Mouse (Mus musculus) small intestine, adult 2 months (tissue): ENCODE results near the gene Extl1. TPM values are rescaled to one million over a fixed set of nuclear protein-coding genes. Genes with fewer than 3 reads are reported as not detected.

ENCODE experiments used
- H3K27ac ChIP-seq: fragments of 200-500 bp; 2 replicates; pipeline ENCODE4 v1.5.1; 2012; ENCODE audit warnings: low read depth, low read length, control low read depth, inconsistent platforms; ENCODE audit not compliant: insufficient read depth
- H3K27me3 ChIP-seq: fragments of 200-500 bp; 2 replicates; pipeline ENCODE4 v1.6.1; 2012; ENCODE audit warnings: mild to moderate bottlenecking, moderate library complexity, low read length, inconsistent platforms; ENCODE audit not compliant: control insufficient read depth, insufficient read depth
- H3K36me3 ChIP-seq: fragments of 200-500 bp; 2 replicates; pipeline ENCODE4 v1.6.1; 2012; ENCODE audit warnings: mild to moderate bottlenecking, low read length, control low read depth, inconsistent platforms; ENCODE audit not compliant: control insufficient read depth, insufficient read depth
- H3K4me1 ChIP-seq: fragments of 200-500 bp; 2 replicates; pipeline ENCODE4 v1.6.1; 2012; ENCODE audit warnings: low read length, inconsistent platforms, mixed read lengths; ENCODE audit not compliant: control insufficient read depth, insufficient read depth, insufficient read length
- H3K4me3 ChIP-seq: fragments of 200-500 bp; 2 replicates; pipeline ENCODE4 v1.5.1; 2012; ENCODE audit warnings: low read depth, mild to moderate bottlenecking, control low read depth, inconsistent platforms, low read length, moderate library complexity
- CTCF ChIP-seq: fragments of 200-500 bp; IDR thresholded peaks from 2 replicates; pipeline ENCODE4 v1.5.1; 2012; ENCODE audit warnings: low read depth, mild to moderate bottlenecking, control low read depth, inconsistent platforms, low read length, moderate library complexity, mixed read lengths; ENCODE audit not compliant: insufficient replicate concordance, insufficient read length; ENCODE audit errors: extremely low read depth
- POLR2A ChIP-seq: fragments of 200-500 bp; IDR thresholded peaks from 2 replicates; pipeline ENCODE4 v1.6.1; 2012; ENCODE audit warnings: low read depth, mild to moderate bottlenecking, control low read depth, inconsistent platforms, low read length, moderate library complexity
- WGBS: fragments of 180-500 bp; shearing (Covaris S2); methylation state at CpG from one replicate; pipeline ENCODE4 v1.1.7; 2018; 5-methylcytosine and 5-hydroxymethylcytosine counted together
- polyA plus RNA-seq: library from polyadenylated mRNA; depleted of rRNA; stranded (reverse); fragments of >200 nt; gene quantifications from 2 replicates; pipeline ENCODE4 v1.2.3, GENCODE M21; 2012

The Extl1 gene
- polyA plus RNA-seq, 1 experiment, result 1.5 TPM

DNA sequence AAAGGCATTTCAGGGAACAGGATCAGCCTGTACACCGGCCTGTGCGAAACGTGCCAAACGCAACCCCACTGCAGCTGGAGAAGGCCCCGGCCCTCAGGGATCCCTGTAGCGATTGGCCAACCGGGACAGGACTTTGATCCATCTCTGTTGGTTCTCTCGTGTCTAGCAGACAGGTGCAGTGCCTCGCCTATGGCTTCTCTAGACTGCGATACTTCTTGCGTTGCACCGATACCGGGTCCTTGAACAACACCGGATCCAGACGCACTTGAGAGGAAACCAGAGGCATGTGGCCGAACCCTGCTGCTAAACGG is 26.2 kb downstream of the Extl1 start:
- Histone ChIP-seq H3K4me1 (peaks cover 40% of the 10 kb centered on the region), H3K4me3 (peak overlapping the region; percentile 61), H3K27me3 (no peaks in the 10 kb centered on the region), H3K27ac (peak overlapping the region; percentile 85), H3K36me3 (peaks cover 5% of the 10 kb centered on the region; the same call in 1 of the 2 replicates)
- TF ChIP-seq POLR2A (no peak), CTCF (no peak)
- 19% methylated on average over 17 of the region's 17 CpGs for WGBS

DNA sequence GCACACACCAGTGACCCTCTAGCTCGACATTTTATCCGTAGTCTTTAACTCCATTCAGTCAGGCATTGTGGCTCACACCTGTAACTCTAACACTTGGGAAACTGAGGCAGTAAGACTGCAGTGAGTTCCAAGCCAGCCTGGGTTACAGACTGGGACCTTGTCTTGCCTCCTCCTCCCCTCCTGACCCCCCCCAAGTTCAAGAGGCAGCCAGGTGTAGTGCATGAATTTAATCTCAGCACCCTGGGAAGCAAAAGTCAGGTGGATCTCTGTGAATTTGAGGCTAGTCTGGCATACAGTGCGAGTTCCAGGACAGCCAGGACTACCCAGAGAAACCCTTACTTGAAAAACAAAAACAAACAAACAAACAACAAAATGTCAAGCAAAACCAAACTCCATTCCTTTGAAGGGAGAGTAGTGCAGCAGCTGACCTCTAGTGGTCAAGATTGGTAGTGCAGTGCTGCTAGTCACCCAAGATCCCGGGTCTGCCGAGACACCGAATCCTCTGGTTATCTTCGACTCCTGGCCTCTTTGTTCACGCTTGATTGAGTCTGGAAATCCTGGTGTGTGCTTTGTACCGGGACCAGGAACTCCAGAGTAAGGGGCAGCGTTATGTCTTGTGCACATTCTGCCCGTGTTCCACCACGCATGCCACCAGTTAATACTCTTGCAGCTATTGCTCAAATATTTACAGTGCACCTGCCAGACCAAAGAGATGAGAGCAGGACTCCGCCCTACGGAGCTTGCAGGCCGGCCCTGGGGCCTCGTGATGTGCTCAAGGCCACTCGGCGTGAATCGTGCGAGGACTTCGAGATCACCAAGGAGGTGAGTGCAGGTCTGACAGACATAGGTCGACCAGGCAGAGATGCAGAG is 26.8 kb downstream of the Extl1 start:
- Histone ChIP-seq H3K27me3 (no peaks in the 10 kb centered on the region), H3K27ac (peak overlapping the region; percentile 85), H3K36me3 (peaks cover 8% of the 10 kb centered on the region; the same call in 1 of the 2 replicates), H3K4me1 (peaks cover 40% of the 10 kb centered on the region), H3K4me3 (peak overlapping the region; percentile 61)
- no peak for TF ChIP-seq POLR2A
- TF ChIP-seq CTCF, result peak; percentile 88; the same call in 1 of the 2 replicates
- WGBS, result 4% methylated on average over 22 of the region's 22 CpGs

DNA sequence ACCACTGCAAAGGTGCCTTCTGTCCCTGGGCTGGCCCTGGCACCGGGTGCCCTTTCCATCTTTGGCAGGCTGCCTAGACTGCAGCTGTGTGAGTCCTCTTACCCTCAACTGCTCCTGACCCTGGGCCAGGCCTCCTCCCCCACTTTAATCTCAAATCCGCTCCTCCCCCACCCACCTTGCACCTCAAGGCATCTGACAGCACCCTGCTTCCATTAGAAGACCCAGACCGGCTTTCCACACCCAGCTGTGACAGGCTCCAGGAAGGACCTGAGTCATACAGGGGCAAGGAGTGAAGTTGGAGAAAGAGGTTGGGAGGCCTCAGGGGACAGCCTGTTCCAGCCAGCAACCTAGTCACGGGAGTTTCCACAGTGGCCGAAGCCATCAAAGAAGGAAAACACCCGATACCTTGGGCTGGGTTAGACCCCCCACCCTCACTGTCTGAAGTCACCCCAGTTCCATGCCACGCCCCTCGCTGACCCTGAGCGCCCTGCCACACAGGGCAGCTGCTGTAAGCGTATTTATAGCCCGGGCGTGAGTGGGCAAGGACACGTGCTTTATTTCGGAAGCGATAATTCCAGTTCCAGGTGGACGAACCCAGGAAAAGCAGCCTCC is 27.7 kb downstream of the Extl1 start:
- WGBS, result 17% methylated on average over 16 of the region's 16 CpGs
- peak overlapping the region; percentile 85 for H3K27ac ChIP-seq

DNA sequence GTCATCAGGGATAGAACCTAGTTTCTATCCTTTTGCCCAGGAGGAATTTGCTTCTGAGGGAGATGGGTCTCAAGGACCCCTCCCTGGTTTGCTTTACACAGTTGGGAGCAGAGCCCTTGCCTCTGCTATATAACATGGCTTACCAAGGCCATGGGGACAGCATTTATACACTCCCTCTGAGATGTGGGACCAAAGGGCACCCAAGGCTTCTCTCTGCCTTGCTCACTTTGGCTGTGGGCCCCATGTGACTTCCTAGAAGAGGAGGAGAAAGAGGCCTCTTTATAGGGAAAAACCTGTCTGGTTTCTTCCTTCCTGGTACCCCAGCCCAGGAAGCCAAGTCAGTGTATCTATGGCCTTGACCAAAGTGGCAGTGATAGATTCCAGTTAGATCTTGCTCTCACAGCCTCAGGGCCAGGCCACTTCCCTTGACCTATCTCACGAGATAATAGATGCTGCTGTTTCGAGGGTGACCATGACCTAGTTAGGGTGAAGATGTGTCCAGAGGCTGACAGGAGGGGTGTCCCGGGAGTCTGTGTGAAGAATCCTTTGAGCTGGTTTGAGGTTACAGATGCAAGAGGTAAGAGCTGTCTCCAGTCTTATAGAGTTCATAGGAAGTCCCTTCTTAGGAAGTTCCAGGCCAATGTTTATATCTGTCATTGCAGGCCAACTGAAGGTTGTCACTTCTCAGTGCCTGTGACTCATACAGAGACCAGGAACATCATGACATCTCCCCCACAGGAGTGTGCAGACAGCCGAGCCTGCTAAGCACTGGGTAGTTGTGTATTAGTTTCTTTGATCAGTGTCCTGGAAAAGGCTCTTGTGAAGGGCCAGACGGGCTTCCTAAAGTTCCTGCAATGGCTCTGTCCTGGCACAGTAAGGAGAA is 29.9 kb downstream of the Extl1 start:
- H3K36me3 ChIP-seq, result peaks cover 14% of the 10 kb centered on the region
- H3K4me3 ChIP-seq, result no peak overlapping the region
- no peaks in the 10 kb centered on the region for H3K27me3 ChIP-seq
- H3K4me1 ChIP-seq, result peaks cover 38% of the 10 kb centered on the region
- no peak for TF ChIP-seq CTCF
- TF ChIP-seq POLR2A, result no peak
- 38% methylated on average over 5 of the region's 5 CpGs for WGBS
- peak overlapping the region; percentile 82 for H3K27ac ChIP-seq

More for the DNA sequence above, 27.7 kb downstream of the Extl1 start:
- Histone ChIP-seq H3K4me1 (peaks cover 40% of the 10 kb centered on the region), H3K27me3 (no peaks in the 10 kb centered on the region), H3K4me3 (0 out of 2 replicates have a peak overlapping the region, but pooled peaks have one; percentile 1), H3K36me3 (peaks cover 10% of the 10 kb centered on the region; the same call in 1 of the 2 replicates)
- TF ChIP-seq CTCF, result no peak
- TF ChIP-seq POLR2A, result peak; percentile 20; the same call in 1 of the 2 replicates

DNA sequence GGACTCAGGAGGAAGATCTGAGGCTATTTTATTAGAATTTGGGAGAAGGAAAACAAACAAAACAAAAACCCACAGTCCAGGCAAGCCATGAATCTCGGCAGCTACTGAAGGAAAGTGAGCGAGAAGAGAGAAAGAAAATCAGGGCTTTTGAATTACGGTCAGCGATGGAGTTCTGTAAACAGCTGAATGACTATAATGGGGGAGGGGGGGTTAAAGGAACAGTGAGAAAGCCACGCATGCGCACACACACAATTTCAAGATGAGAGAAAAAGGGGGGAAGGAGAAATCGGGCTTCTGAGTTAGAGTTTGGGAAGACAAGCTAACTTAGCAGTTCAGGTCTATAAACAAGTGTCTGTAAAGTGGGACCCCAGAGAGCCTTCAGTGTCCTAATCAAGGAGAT is 30.7 kb downstream of the Extl1 start:
- H3K36me3 ChIP-seq, result peaks cover 14% of the 10 kb centered on the region
- 69% methylated on average over 7 of the region's 7 CpGs for WGBS
- TF ChIP-seq POLR2A (no peak), CTCF (no peak)
- no peak overlapping the region for H3K4me3 ChIP-seq
- H3K27me3 ChIP-seq, result no peaks in the 10 kb centered on the region
- peaks cover 40% of the 10 kb centered on the region for H3K4me1 ChIP-seq
- H3K27ac ChIP-seq, result peak overlapping the region; percentile 82; the same call in 1 of the 2 replicates

DNA sequence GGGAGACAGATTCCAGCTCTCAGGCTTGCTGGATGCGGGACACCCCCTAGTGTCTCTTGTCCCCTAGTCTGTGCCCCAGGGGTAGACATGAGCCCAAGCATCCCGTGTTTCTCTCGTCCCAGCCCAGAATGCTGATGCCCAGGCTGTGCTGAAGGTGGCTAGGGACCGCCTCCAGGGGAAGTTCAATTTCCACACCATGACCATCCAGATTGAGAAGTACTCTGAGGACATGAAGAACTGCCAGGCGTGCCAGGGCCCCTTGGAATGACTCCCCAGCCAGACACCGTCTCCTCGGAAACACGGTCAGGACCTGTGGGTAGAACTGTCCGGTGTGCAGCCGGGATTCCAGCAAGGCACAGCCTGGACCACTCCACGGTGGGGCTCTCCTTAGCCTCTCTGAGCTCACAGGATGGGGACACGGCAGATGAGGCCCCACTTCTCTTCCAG is 31.4 kb downstream of the Extl1 start:
- no peak overlapping the region for H3K27ac ChIP-seq
- no peaks in the 10 kb centered on the region for H3K27me3 ChIP-seq
- peaks cover 44% of the 10 kb centered on the region for H3K4me1 ChIP-seq
- H3K36me3 ChIP-seq, result peaks cover 14% of the 10 kb centered on the region
- TF ChIP-seq POLR2A, result no peak
- no peak for TF ChIP-seq CTCF
- 86% methylated on average over 12 of the region's 12 CpGs for WGBS
- no peak overlapping the region for H3K4me3 ChIP-seq
